Mouse (Mus musculus) megakaryocyte, adult 5-6 weeks (primary cell): ENCODE measurements around the gene Gm5414. TPM values are rescaled to one million over a fixed set of nuclear protein-coding genes. Genes with fewer than 3 reads are reported as not detected.

Experiments
- ATAC-seq: 2 replicates; pipeline ENCODE4 v1.8.0; 2016; ENCODE audit warnings: mild to moderate bottlenecking, inconsistent platforms; ENCODE audit not compliant: poor library complexity, severe bottlenecking
- total RNA-seq, 2 experiments: library from RNA; stranded (forward) in 1 of 2; stranded (reverse) in 1 of 2; fragments of 153-499, 151-499 nt in 1 of 2; fragments of 221-1000, 200-1000 nt in 1 of 2; gene quantifications; 2 replicates each; pipeline versions ENCODE4 v1.2.3 to v1.2.4; 2015 to 2017

Gm5414 gene
- total RNA-seq (2015), result not detected in 2 replicates
- not detected in 2 replicates for total RNA-seq (2017)

GRCm38 (mm10) chr15:101627884-101628283, at the start of gene Gm5414:
Gene Gm5414, minus strand, starts transcription at chr15:101628188.
- no peak for ATAC-seq

- no peak for ATAC-seq
Measured at GRCm38 (mm10) chr15:101675978-101676377, 48.0 kb upstream of the Gm5414 start.

GRCm38 (mm10) chr15:101652736-101653265, 24.8 kb upstream of the Gm5414 start:
- no peak for ATAC-seq

GRCm38 (mm10) chr15:101647280-101647679, 19.3 kb upstream of the Gm5414 start, which contains the start of gene Gm5478:
Gene Gm5478, minus strand, starts transcription at chr15:101647380.
- ATAC-seq, result no peak

GRCm38 (mm10) chr15:101599123-101599522, 28.9 kb downstream of the Gm5414 start:
- no peak for ATAC-seq

- ATAC-seq, result no peak
Measured at GRCm38 (mm10) chr15:101588216-101588615, 39.8 kb downstream of the Gm5414 start.

- ATAC-seq, result no peak
Measured at GRCm38 (mm10) chr15:101584456-101584855, 43.5 kb downstream of the Gm5414 start.

GRCm38 (mm10) chr15:101583211-101583965, 44.6 kb downstream of the Gm5414 start:
- ATAC-seq, result peak; percentile 30; the same call in 1 of the 2 replicates

GRCm38 (mm10) chr15:101581701-101582100, 46.3 kb downstream of the Gm5414 start:
- ATAC-seq, result no peak

- ATAC-seq, result no peak
Measured at GRCm38 (mm10) chr15:101575506-101575905, 52.5 kb downstream of the Gm5414 start.

Other genes with a start within 250 kb of the Gm5414 start
- 0.85 and 1.1 TPM in 2 replicates for gene Krt7, start 217.1 kb downstream of the Gm5414 start, total RNA-seq (2015)
- gene Krt7, start 217.1 kb downstream of the Gm5414 start, total RNA-seq (2017), result 1.5 and 2.8 TPM in 2 replicates
- gene Krt87, start 189.4 kb downstream of the Gm5414 start, total RNA-seq (2015), result not detected in 2 replicates
- not detected in 2 replicates for gene Krt87, start 189.4 kb downstream of the Gm5414 start, total RNA-seq (2017)
- not detected in 2 replicates for gene Krt88, start 180.4 kb downstream of the Gm5414 start, total RNA-seq (2015)
- gene Krt88, start 180.4 kb downstream of the Gm5414 start, total RNA-seq (2017), result not detected in 2 replicates
- 0.18 TPM in 1 of 2 replicates, not detected in the other for gene Krt81, start 164.4 kb downstream of the Gm5414 start, total RNA-seq (2015)
- gene Krt81, start 164.4 kb downstream of the Gm5414 start, total RNA-seq (2017), result not detected in 2 replicates
- gene Krt86, start 154.7 kb downstream of the Gm5414 start, total RNA-seq (2015), result 0.33 and 1.4 TPM in 2 replicates
- gene Krt86, start 154.7 kb downstream of the Gm5414 start, total RNA-seq (2017), result 0.59 and 0.81 TPM in 2 replicates
- 1.5 and 2.5 TPM in 2 replicates for gene Krt83, start 136.7 kb downstream of the Gm5414 start, total RNA-seq (2015)
- gene Krt83, start 136.7 kb downstream of the Gm5414 start, total RNA-seq (2017), result 0.73 and 1.1 TPM in 2 replicates
- not detected in 2 replicates for gene Gm49425, start 110.9 kb downstream of the Gm5414 start, total RNA-seq (2015)
- not detected in 2 replicates for gene Gm49425, start 110.9 kb downstream of the Gm5414 start, total RNA-seq (2017)
- gene Krt84, start 95.4 kb downstream of the Gm5414 start, total RNA-seq (2015), result not detected in 2 replicates
- not detected in 2 replicates for gene Krt84, start 95.4 kb downstream of the Gm5414 start, total RNA-seq (2017)
- not detected in 2 replicates for gene Krt82, start 77.5 kb downstream of the Gm5414 start, total RNA-seq (2015)
- gene Krt82, start 77.5 kb downstream of the Gm5414 start, total RNA-seq (2017), result not detected in 2 replicates
- gene Krt90, start 65.2 kb downstream of the Gm5414 start, total RNA-seq (2015), result not detected in 2 replicates
- not detected in 2 replicates for gene Krt90, start 65.2 kb downstream of the Gm5414 start, total RNA-seq (2017)
- not detected in 2 replicates for gene Krt75, start 54.3 kb downstream of the Gm5414 start, total RNA-seq (2015)
- gene Krt75, start 54.3 kb downstream of the Gm5414 start, total RNA-seq (2017), result not detected in 2 replicates
- gene Gm5478, start 19.2 kb upstream of the Gm5414 start, total RNA-seq (2015), result not detected in 2 replicates
- not detected in 2 replicates for gene Gm5478, start 19.2 kb upstream of the Gm5414 start, total RNA-seq (2017)
- gene Krt6b, start 52.1 kb upstream of the Gm5414 start, total RNA-seq (2015), result not detected in 2 replicates
- gene Krt6b, start 52.1 kb upstream of the Gm5414 start, total RNA-seq (2017), result not detected in 2 replicates
- gene Krt6a, start 66.1 kb upstream of the Gm5414 start, total RNA-seq (2015), result not detected in 2 replicates
- not detected in 2 replicates for gene Krt6a, start 66.1 kb upstream of the Gm5414 start, total RNA-seq (2017)
- gene Krt5, start 84.7 kb upstream of the Gm5414 start, total RNA-seq (2015), result not detected in 2 replicates
- gene Krt5, start 84.7 kb upstream of the Gm5414 start, total RNA-seq (2017), result not detected in 2 replicates
- not detected in 2 replicates for gene Krt71, start 114.9 kb upstream of the Gm5414 start, total RNA-seq (2015)
- gene Krt71, start 114.9 kb upstream of the Gm5414 start, total RNA-seq (2017), result not detected in 2 replicates
- not detected in 2 replicates for gene Krt72, start 158.3 kb upstream of the Gm5414 start, total RNA-seq (2015)
- not detected in 2 replicates for gene Krt72, start 158.3 kb upstream of the Gm5414 start, total RNA-seq (2017)
- not detected in 2 replicates for gene Krt73, start 174.2 kb upstream of the Gm5414 start, total RNA-seq (2015)
- gene Krt73, start 174.2 kb upstream of the Gm5414 start, total RNA-seq (2017), result not detected in 2 replicates
- gene Krt2, start 190.0 kb upstream of the Gm5414 start, total RNA-seq (2015), result not detected in 2 replicates
- not detected in 2 replicates for gene Krt2, start 190.0 kb upstream of the Gm5414 start, total RNA-seq (2017)
- gene Krt1, start 222.6 kb upstream of the Gm5414 start, total RNA-seq (2015), result not detected in 2 replicates
- not detected in 2 replicates for gene Krt1, start 222.6 kb upstream of the Gm5414 start, total RNA-seq (2017)
- gene Krt77, start 241.5 kb upstream of the Gm5414 start, total RNA-seq (2015), result not detected in 2 replicates
- gene Krt77, start 241.5 kb upstream of the Gm5414 start, total RNA-seq (2017), result 0.11 TPM in 1 of 2 replicates, not detected in the other